Mouse (Mus musculus) kidney, adult 8-10 months (tissue): ENCODE data around the gene Cacul1.

Experiments
- DNase-seq, 2 experiments: peaks; one replicate each; pipeline ENCODE4 v3.0.0; 2022

The Cacul1 gene

GRCm38 (mm10) chr19:60529302-60529701 lies 51.5 kb downstream of the Cacul1 start:
- DNase-seq = no peak

DNA sequence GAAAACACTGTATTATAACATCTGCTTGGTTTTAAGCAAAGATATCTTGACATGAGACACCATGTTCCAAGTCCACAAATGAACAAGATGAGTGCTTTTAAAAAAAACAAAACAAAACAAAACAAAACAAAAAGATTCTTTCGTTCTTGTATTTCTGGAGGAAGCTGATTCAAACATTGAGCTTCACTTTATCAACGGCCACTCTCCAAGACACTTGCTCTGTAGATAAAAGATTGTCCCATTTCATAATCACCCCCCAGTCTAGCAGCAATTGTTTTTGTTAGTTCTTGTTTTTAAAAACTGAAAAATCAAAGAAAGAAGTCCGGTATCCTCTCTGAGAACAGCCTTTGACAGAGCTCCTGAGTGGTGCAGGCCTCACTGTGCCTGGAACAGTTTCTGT lies 52.2 kb downstream of the Cacul1 start:
- no peak for DNase-seq

DNA sequence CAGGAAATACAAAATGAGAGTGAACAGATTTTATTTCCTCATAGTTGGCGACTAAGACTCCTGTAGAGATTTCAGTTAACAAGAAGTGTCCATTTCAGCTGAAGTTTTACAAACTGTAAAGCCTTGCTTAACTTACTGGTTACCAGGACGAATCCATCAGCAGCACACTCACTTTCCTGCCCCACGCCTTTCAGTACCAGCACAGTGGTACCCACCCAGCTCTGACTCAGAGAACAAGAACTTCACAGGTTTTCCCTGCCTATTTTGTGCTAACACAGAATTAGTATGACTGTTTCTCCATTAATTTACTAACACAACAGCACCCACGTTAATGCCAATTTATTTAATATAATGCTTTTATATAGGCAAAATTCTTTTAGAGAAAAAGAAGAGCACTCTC lies 53.9 kb downstream of the Cacul1 start:
- no peak for DNase-seq

GRCm38 (mm10) chr19:60525086-60525485 lies 55.7 kb downstream of the Cacul1 start:
- no peak for DNase-seq

GRCm38 (mm10) chr19:60524678-60525077 lies 56.1 kb downstream of the Cacul1 start:
- DNase-seq = no peak

DNA sequence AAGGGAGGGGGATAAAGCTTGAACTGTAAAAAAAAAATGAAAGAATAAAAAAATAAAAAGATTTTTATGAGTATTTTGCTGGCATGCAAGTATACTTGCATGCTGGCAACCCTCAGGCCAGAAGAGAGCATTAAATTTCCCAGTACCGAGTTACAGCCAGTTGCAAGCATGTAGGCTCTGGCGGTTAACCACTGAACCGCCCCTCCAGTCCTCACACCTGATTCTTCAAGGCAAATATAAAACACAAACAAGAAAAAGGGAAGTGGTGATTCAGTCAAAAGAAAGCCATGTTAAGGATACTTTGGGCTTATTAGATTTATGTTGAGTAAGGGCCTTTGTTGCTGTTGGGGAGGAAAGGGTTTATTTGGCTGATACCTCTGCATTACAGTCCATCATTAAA lies 60.7 kb downstream of the Cacul1 start:
- DNase-seq = no peak

DNA sequence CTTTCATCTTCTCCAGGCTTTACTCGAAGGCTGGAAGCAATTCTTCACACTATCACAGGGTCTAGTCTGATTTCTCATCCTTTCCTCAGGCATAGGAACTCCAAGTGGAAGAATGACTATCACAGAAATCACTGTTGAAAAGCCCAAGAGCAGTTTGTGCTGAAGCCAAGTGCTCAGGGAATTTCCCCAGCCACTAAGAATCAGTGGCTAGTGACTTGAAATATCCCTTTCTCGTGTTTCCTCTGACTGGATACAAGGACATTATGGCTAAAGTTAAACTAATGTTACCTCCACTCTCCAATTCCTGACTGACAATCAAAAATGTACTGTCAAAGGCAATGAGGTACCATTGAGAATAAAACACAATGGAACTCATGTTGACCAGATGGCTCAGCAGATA lies 65.8 kb downstream of the Cacul1 start:
- DNase-seq = no peak

GRCm38 (mm10) chr19:60513431-60513830 lies 67.4 kb downstream of the Cacul1 start:
- no peak for DNase-seq

GRCm38 (mm10) chr19:60500209-60500608 lies 80.6 kb downstream of the Cacul1 start:
- peak in 1 of 2 experiments; percentile 2 for DNase-seq

- no peak for DNase-seq
Measured at GRCm38 (mm10) chr19:60497171-60497570, 83.7 kb downstream of the Cacul1 start.

DNA sequence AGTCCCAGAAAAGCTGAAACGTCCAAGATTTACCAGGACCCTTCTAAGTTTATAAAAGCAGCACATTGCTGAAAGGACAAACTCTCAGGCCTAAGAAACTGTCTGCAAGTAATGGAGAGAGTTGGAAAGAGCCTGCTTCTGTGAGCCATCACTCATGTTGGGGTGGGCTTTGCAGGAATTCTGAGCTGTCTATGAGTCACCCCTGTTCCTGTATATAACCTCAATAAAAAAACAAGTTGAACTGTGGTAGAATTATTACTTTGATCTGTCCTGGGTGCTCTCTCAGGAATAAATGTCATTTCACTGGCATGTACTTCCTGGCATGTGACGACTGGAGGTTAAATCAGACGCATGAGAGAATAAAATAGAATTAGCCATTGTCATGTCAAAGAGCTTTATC lies 85.1 kb downstream of the Cacul1 start:
- DNase-seq = no peak

DNA sequence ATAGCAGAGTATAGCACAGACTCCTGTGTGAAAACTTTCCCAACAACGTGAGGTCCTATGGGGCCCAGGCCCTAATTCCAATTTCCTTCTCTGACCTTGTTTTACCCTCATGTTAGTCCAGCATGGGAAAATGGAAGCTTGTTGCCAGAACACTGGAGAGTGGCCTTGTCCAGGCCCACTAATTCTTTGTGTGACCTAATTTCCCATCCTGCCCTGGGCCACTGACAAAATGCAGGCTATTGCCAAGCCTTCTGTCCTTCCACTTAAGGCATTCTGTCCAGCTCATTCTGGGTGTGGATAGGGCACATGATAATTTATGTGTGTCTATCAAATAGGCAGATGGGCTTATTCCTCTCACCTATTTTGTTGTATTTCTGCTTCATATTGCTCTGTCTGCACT lies 91.3 kb downstream of the Cacul1 start:
- DNase-seq = no peak

DNA sequence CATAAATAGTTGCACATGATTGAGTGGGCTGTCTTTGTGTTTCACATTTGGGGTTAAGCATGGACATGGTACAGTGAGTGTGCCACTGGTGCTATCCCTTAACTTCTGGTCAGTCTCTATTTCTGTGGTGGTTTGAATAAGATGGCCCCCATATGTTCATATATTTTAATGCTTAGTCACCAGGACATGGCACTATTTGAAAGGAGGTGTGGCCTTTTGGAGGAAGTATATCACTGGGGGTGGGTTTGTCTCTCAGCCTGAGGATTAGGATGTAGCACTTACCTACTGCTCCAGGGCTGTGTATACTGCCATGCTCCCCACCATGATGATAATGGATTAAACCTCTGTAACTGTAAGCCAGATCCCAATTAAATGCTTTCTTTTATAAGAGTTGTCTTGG lies 95.6 kb downstream of the Cacul1 start:
- DNase-seq = no peak

- DNase-seq = no peak
Measured at GRCm38 (mm10) chr19:60478859-60479258, 102.0 kb downstream of the Cacul1 start.

DNA sequence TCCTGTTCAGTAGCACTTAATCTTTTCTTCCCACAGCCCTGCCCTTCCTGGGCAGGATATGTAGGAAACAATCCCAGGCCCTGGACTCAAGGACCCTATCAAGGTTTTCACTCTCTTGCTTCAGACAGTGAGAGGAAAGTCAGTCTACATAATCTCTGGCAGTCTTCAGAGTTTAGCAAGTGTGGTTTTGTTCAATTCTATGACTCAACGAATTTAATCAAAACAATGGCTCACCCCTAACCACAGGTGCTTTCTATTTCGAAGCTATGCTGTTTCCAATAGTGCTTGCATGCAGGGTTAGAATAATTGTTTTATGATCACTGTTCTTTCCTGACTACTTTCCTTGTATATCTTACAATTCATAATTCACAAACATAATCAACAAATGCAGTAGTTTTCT lies 103.0 kb downstream of the Cacul1 start:
- DNase-seq = no peak
